In genomic region chr7:129975781-129976514, GRCm38 (mm10) we compare ENCODE assay signal across 20 mouse cellular contexts.
DNase-seq lines count a peak whose midpoint lies in the region; ATAC-seq and TF ChIP-seq lines count a peak whose summit lies in the region.
"Had no signal": no experiment of that assay in that cellular context is flagged by ENCODE, and none has a peak within 500 bp of the region (broad histone marks: within the 10 kb centered on the region; RNA-seq: fewer than 3 reads in every experiment).

No protein-coding gene starts in this region.

- no peaks in the 10 kb centered on the region for H3K9me3 ChIP-seq in forebrain, embryonic 15.5 days
- H3K9me3 ChIP-seq in forebrain, embryonic 12.5 days = no peaks in the 10 kb centered on the region
- H3K9me3 ChIP-seq in stomach, embryonic 16.5 days (replicated peaks; ENCODE audit: control insufficient read depth, low read length) = no peaks in the 10 kb centered on the region
- H3K9me3 ChIP-seq: hindbrain, embryonic 10.5 days; limb, embryonic 12.5 days; lung, embryonic 15.5 days had no signal

- intact Hi-C loops in left cerebral cortex, postnatal 36 days (cut with DNase I) = no loop called here
- intact Hi-C loops in left cerebral cortex, postnatal 10 days (cut with DNase I) = loop anchor here (10.0 kb wide), 1 partner anchor 289 kb away; no protein-coding TSS in a partner anchor
- intact Hi-C loops in heart, postnatal 10 days (cut with DNase I) = no loop called here

- WGBS in forebrain, embryonic 15.5 days = 73% methylated on average over 21 of the region's 21 CpGs
- 91% methylated on average over 21 of the region's 21 CpGs for WGBS in forebrain, embryonic 12.5 days
- WGBS in stomach, embryonic 16.5 days = 88% methylated on average over 21 of the region's 21 CpGs

- no peak overlapping the region for H3K4me2 ChIP-seq in forebrain, embryonic 15.5 days (replicated peaks)
- H3K4me2 ChIP-seq in forebrain, embryonic 12.5 days = no peak overlapping the region
- no peak overlapping the region for H3K4me2 ChIP-seq in stomach, embryonic 16.5 days (ENCODE audit: low read depth, low read length)
- H3K4me2 ChIP-seq: limb, embryonic 12.5 days; lung, embryonic 15.5 days had no signal

- H3K9ac ChIP-seq in forebrain, embryonic 15.5 days (replicated peaks) = no peak overlapping the region
- H3K9ac ChIP-seq in forebrain, embryonic 12.5 days = no peak overlapping the region
- no peak overlapping the region for H3K9ac ChIP-seq in stomach, embryonic 16.5 days (ENCODE audit: low read length)
- H3K9ac ChIP-seq: limb, embryonic 12.5 days; liver, embryonic 14.5 days; lung, embryonic 15.5 days had no signal

- no peak overlapping the region for H3K27ac ChIP-seq in forebrain, embryonic 15.5 days (replicated peaks)
- no peak overlapping the region for H3K27ac ChIP-seq in forebrain, embryonic 12.5 days
- H3K27ac ChIP-seq in cortical plate, adult 2 months (ENCODE audit: insufficient read depth, low read length) = no peak overlapping the region
- H3K27ac ChIP-seq in stomach, embryonic 16.5 days (ENCODE audit: low read length) = peak overlapping the region; percentile 72; the same call in 1 of the 2 replicates
- H3K27ac ChIP-seq: left cerebral cortex, adult 2 months; liver, embryonic 14.5 days; lung, embryonic 15.5 days had no signal

- peak; percentile 63; the same call in 1 of the 2 replicates for ATAC-seq in forebrain, embryonic 15.5 days (replicated peaks)
- ATAC-seq in forebrain, embryonic 12.5 days (ENCODE audit: low FRiP score) = no peak
- no peak for ATAC-seq in stomach, embryonic 16.5 days (ENCODE audit: insufficient read depth, low FRiP score)

- TF ChIP-seq CTCF in cortical plate, adult 2 months (IDR thresholded peaks at IDR 0.05; ENCODE audit: extremely low read depth, insufficient read depth, low read length) = no peak

- peak; percentile 8 to 9 for DNase-seq in left cerebral cortex, postnatal 36 days (ENCODE audit: low spot score in 2 of 2)
- no peak for DNase-seq in left cerebral cortex, postnatal 10 days (ENCODE audit: extremely low spot score in 1 of 2, low spot score in 2 of 2)
- no peak for DNase-seq in layer of hippocampus, postnatal 10 days (ENCODE audit: low spot score in 2 of 2)
- no peak for DNase-seq in heart, postnatal 10 days
- DNase-seq: adrenal gland, postnatal 14 days; cerebellum, adult 18-20 months; cerebellum, postnatal 25 days; kidney, adult 18-20 months; kidney, postnatal 10 days; lung, postnatal 4 days; thymus, adult 18-20 months had no signal

- H3K4me3 ChIP-seq in forebrain, embryonic 15.5 days = no peak overlapping the region
- no peak overlapping the region for H3K4me3 ChIP-seq in forebrain, embryonic 12.5 days (replicated peaks)
- H3K4me3 ChIP-seq in cortical plate, adult 2 months (ENCODE audit: insufficient read depth, low read length) = no peak overlapping the region
- no peak overlapping the region for H3K4me3 ChIP-seq in stomach, embryonic 16.5 days (replicated peaks; ENCODE audit: low read length)
- H3K4me3 ChIP-seq: hindbrain, embryonic 10.5 days; left cerebral cortex, adult 2 months; limb, embryonic 12.5 days; lung, embryonic 15.5 days had no signal

- TF ChIP-seq POLR2A in cortical plate, adult 2 months (IDR thresholded peaks at IDR 0.05; ENCODE audit: extremely low read depth, insufficient read depth, low read length) = 0 out of 2 replicates have a peak, but pooled peaks have one; percentile 38

- no peaks in the 10 kb centered on the region; the same call in 1 of the 2 replicates for H3K4me1 ChIP-seq in forebrain, embryonic 15.5 days
- H3K4me1 ChIP-seq in forebrain, embryonic 12.5 days = no peaks in the 10 kb centered on the region
- H3K4me1 ChIP-seq in cortical plate, adult 2 months (ENCODE audit: control insufficient read depth, insufficient read depth, low read length) = peaks cover 2% of the 10 kb centered on the region; the same call in 1 of the 2 replicates
- no peaks in the 10 kb centered on the region for H3K4me1 ChIP-seq in stomach, embryonic 16.5 days (ENCODE audit: control insufficient read depth, insufficient read depth, low read length)
- H3K4me1 ChIP-seq: limb, embryonic 12.5 days; lung, embryonic 15.5 days had no signal

- no peaks in the 10 kb centered on the region for H3K27me3 ChIP-seq in forebrain, embryonic 15.5 days
- peaks cover 2% of the 10 kb centered on the region; the same call in 1 of the 2 replicates for H3K27me3 ChIP-seq in forebrain, embryonic 12.5 days
- no peaks in the 10 kb centered on the region for H3K27me3 ChIP-seq in stomach, embryonic 16.5 days (ENCODE audit: control insufficient read depth, insufficient read depth, low read length)
- H3K27me3 ChIP-seq: limb, embryonic 12.5 days; lung, embryonic 15.5 days had no signal

- no peaks in the 10 kb centered on the region for H3K36me3 ChIP-seq in forebrain, embryonic 15.5 days
- no peaks in the 10 kb centered on the region for H3K36me3 ChIP-seq in forebrain, embryonic 12.5 days (replicated peaks)
- no peaks in the 10 kb centered on the region for H3K36me3 ChIP-seq in stomach, embryonic 16.5 days (ENCODE audit: control insufficient read depth, insufficient read depth, low read length)
- H3K36me3 ChIP-seq: hindbrain, embryonic 10.5 days; limb, embryonic 12.5 days; lung, embryonic 15.5 days had no signal

Comparison
In these comparisons a context has a peak if more than half of its experiments do, and no peak if none do; other contexts are left out.
1. DNase-seq: peak in left cerebral cortex, postnatal 36 days (2 of 2); none in left cerebral cortex, postnatal 10 days (0 of 2), layer of hippocampus, postnatal 10 days (0 of 2) and heart, postnatal 10 days (0 of 2).